Mouse (Mus musculus): ENCODE results near the gene Il1f10.
A peak's percentile ranks its signal among the peaks of the same experiment; 100 is the strongest.

The Il1f10 gene

DNA sequence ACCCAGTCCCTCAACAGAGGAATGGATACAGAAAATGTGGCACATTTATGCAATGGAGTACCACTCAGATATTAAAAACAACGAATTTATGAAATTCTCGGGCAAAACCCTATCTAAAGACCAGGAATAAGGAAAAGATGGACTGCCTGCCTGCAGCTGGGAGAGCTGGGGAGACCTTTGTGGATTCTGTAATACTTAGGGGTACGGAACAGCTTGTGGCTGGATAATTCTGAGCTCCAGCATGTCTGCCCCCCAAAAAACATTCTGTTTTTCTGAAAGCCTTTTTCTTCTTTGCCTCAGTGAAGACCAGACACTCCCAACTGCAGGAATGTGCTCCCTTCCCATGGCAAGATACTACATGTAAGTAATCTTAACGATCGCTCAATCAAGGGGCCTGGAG, at the start of gene Il1f10:
Gene Il1f10 (plus strand): TSS at position 301 of the 400 bp plus-strand sequence.
- no peak for DNase-seq (ENCODE audit: low spot score)

- DNase-seq (ENCODE audit: low spot score), result no peak
Observed at GRCm38 (mm10) chr2:24267503-24267902, 23.5 kb upstream of the Il1f10 start.

GRCm38 (mm10) chr2:24273619-24274018, 17.4 kb upstream of the Il1f10 start:
- DNase-seq (ENCODE audit: low spot score), result no peak

GRCm38 (mm10) chr2:24275146-24275545, 15.8 kb upstream of the Il1f10 start:
- no peak for DNase-seq (ENCODE audit: low spot score)

- DNase-seq (ENCODE audit: low spot score), result no peak
Observed at GRCm38 (mm10) chr2:24276654-24277053, 14.3 kb upstream of the Il1f10 start, which contains the start of gene Il1f5. Gene Il1f5 (plus strand): TSS chr2:24276954.

GRCm38 (mm10) chr2:24294616-24295015, 3.6 kb downstream of the Il1f10 start:
- DNase-seq (ENCODE audit: low spot score), result no peak

DNA sequence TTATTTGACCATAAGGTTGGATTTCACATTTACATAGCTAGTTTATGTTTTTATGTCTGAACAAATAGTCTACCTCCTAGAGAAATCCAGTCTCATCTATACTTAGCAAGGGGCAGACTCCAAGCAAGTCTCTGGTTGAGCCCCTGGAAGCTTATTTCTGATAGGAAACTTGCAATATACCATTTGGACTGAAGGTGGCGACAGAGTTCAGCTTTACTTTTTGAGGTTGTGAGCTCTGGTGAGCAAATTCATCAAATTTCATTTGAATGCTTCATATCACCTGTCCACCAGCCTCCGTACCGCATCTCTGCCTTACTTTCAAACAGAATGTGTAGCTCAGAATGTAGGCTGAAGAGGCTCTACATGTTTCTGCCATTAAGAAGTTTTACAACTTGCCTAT, 5.8 kb downstream of the Il1f10 start:
- DNase-seq (ENCODE audit: low spot score), result peak; percentile 47

DNA sequence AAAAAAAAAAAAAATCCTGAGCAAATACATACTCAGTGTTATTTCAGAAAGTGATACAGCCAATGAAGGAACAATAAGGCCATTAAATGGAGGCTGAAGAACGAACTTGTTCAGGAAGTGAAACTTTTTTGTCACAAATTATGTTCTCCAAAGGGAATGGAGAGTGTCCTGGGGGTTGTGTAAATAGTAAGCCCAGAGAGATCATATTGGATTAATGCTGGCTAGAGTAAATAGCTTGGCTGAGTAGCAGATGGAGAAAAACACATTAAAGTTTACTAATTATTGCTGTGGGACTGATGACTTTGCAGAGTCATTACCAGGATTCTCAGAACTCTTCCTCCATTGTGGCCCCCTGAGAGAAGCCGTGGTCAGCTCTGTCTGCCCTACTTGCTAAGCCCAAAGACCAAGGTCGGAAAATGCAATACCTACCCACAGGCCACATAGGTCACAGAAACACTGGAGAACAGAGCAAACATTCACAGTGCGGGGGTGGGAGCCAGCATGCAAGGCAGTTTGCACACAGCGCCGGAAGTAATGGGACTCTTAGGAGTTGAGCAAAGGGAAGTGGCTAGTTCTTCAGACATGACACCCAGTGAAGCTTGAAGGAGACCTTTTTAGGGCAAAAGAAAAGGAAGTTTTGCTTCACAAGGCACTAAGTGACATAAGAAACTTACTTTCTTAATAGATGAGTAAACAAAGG, 20.5 kb downstream of the Il1f10 start:
- no peak for DNase-seq (ENCODE audit: low spot score)

GRCm38 (mm10) chr2:24316919-24317318, 25.9 kb downstream of the Il1f10 start:
- no peak for DNase-seq (ENCODE audit: low spot score)

- DNase-seq (ENCODE audit: low spot score), result no peak
Observed at GRCm38 (mm10) chr2:24317919-24318598, 27.1 kb downstream of the Il1f10 start.

GRCm38 (mm10) chr2:24335333-24335732, 44.3 kb downstream of the Il1f10 start:
- DNase-seq (ENCODE audit: low spot score), result no peak

GRCm38 (mm10) chr2:24336545-24336944, 45.5 kb downstream of the Il1f10 start, which contains the start of gene Il1rn:
Gene Il1rn (plus strand): TSS chr2:24336853.
- DNase-seq (ENCODE audit: low spot score), result peak; percentile 14

GRCm38 (mm10) chr2:24341395-24341885, 50.4 kb downstream of the Il1f10 start:
- peak; percentile 0 for DNase-seq (ENCODE audit: low spot score)

Data from urinary bladder, postnatal 25 days (tissue).